Mouse (Mus musculus) lung, adult 2 months (tissue): Measurements from ENCODE around the gene Psmb9.
"Not testable (repeated sequence)": the region's sequence is repeated elsewhere in the genome, so short reads cannot be mapped to it uniquely, and the experiment has no call there.

Experiments
- CTCF ChIP-seq: fragments of 200-500 bp; IDR thresholded peaks from 2 replicates; pipeline ENCODE4 v1.5.1; 2011; ENCODE audit warnings: mild to moderate bottlenecking, low read length, control low read depth; ENCODE audit not compliant: insufficient read depth
- POLR2A ChIP-seq: fragments of 200-500 bp; IDR thresholded peaks from 2 replicates; pipeline ENCODE4 v1.6.1; 2011; ENCODE audit warnings: low read depth, mild to moderate bottlenecking, control low read depth, low read length, borderline replicate concordance; ENCODE audit errors: extremely low read depth

DNA sequence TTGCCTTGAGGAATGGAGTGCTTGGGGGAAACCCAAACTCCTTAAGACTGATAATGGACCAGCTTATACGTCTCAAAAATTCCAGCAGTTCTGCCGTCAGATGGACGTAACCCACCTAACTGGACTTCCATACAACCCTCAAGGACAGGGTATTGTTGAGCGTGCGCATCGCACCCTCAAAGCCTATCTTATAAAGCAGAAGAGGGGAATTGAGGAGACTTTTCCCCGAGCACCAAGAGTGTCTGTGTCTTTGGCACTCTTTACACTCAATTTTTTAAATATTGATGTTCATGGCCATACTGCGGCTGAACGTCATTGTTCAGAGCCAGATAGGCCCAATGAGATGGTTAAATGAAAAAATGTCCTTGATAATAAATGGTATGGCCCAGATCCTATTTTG lies 43.4 kb upstream of the Psmb9 start:
- not testable (repeated sequence) for TF ChIP-seq CTCF, POLR2A
